Mouse (Mus musculus): Measurements from ENCODE around the gene Scrt2. TPM values are rescaled to one million over a fixed set of nuclear protein-coding genes. Genes with fewer than 3 reads are reported as not detected.

The Scrt2 gene
- total RNA-seq (2023; ENCODE audit: inconsistent age), result not detected in 4 replicates

GRCm38 (mm10) chr2:152080685-152081541, at the start of gene Scrt2:
TSS of gene Scrt2 (plus strand) at chr2:152081529.

GRCm38 (mm10) chr2:152105318-152106224, 24.2 kb downstream of the Scrt2 start, which contains the start of gene Srxn1:
TSS of gene Srxn1 (plus strand) at chr2:152105516.

GRCm38 (mm10) chr2:152143279-152144157, 62.2 kb downstream of the Scrt2 start, which contains the start of gene Tcf15:
TSS of gene Tcf15 (plus strand) at chr2:152143561.

Other genes with a start within 250 kb of the Scrt2 start
- not detected in 4 replicates for gene Rspo4, start 238.6 kb upstream of the Scrt2 start, total RNA-seq (2023; ENCODE audit: inconsistent age)
- not detected in 4 replicates for gene Angpt4, start 170.3 kb upstream of the Scrt2 start, total RNA-seq (2023; ENCODE audit: inconsistent age)
- 4.6 to 5.5 TPM (median 4.9 TPM) in 4 replicates for gene Fam110a, start 101.3 kb upstream of the Scrt2 start, total RNA-seq (2023; ENCODE audit: inconsistent age)
- gene Slc52a3, start 85.0 kb upstream of the Scrt2 start, total RNA-seq (2023; ENCODE audit: inconsistent age), result 1.6 to 2.6 TPM (median 2.1 TPM) in 4 replicates
- gene Srxn1, start 24.0 kb downstream of the Scrt2 start, total RNA-seq (2023; ENCODE audit: inconsistent age), result 0.18 TPM in 1 of 4 replicates, not detected in the others
- not detected in 4 replicates for gene Tcf15, start 62.0 kb downstream of the Scrt2 start, total RNA-seq (2023; ENCODE audit: inconsistent age)
- gene Csnk2a1, start 145.3 kb downstream of the Scrt2 start, total RNA-seq (2023; ENCODE audit: inconsistent age), result 116 to 131 TPM (median 124 TPM) in 4 replicates
- gene Tbc1d20, start 212.3 kb downstream of the Scrt2 start, total RNA-seq (2023; ENCODE audit: inconsistent age), result 71.6 to 89.0 TPM (median 76.0 TPM) in 4 replicates